Mouse (Mus musculus): ENCODE measurements around the gene Odf3l1. TPM values are rescaled to one million over a fixed set of nuclear protein-coding genes. Genes with fewer than 3 reads are reported as not detected.

The Odf3l1 gene
- 0.06 and 0.48 TPM in 2 replicates for polyA plus RNA-seq (2012; rRNA removed)

DNA sequence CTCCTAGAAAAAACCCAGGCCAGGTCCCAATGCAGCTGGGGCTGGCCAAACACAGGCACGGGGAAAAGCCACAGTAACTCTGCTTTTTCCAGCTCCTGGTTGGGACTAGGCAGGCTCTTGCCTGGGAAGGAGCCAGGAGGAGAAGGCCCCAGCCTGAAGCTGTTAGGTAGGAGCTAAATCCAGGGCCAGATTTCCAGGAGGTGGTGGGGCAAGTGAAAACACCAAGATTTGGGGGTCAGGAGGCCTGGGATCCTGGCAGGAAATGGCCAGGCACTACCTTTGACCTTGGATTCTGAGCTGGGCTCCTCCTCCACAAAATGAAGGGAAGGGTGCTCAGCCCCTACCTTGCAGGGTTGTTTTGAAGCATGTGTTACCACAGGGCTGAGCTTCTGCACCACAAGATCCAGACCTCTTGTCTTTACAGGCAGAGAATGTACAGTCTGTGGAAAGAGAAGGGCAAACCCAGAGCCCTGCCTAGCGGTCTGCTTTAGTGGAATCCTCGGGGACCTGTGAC lies at the start of gene Odf3l1:
Odf3l1 (minus strand) TSS at position 464 of the 514 bp plus-strand sequence.

DNA sequence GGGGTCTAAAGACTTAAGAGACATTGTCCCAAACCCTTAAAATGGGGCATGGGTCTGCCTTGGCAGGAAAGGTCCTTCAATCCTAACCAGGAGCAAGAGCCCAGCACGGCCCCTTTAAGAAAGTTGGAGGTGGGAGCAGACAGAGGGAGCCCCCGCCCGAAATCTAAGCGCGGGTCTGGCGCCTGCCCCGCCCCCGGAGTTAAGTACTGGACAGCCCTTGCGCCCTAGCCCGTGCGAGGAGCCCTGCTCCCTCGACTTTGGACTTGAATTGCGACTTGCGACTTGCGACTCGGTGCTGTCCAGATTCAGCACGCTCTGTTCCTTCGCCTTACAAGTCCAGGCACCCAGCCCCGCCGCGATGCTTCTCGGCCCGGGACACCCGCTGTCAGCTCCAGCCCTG lies 353 bp upstream of the Odf3l1 start, which contains the start of gene Cspg4:
Cspg4 (plus strand) TSS at position 202 of the 400 bp plus-strand sequence.

Other genes with a start within 250 kb of the Odf3l1 start
- 104 and 119 TPM in 2 replicates for gene Lingo1, start 68.2 kb downstream of the Odf3l1 start, polyA plus RNA-seq (2012; rRNA removed)
- 4.4 and 14.3 TPM in 2 replicates for gene Cspg4, start 354 bp upstream of the Odf3l1 start, polyA plus RNA-seq (2012; rRNA removed)
- 3.4 and 4.2 TPM in 2 replicates for gene Snx33, start 63.7 kb upstream of the Odf3l1 start, polyA plus RNA-seq (2012; rRNA removed)
- 140 and 156 TPM in 2 replicates for gene Imp3, start 72.8 kb upstream of the Odf3l1 start, polyA plus RNA-seq (2012; rRNA removed)
- gene Snupn, start 86.2 kb upstream of the Odf3l1 start, polyA plus RNA-seq (2012; rRNA removed), result 15.6 and 18.2 TPM in 2 replicates
- gene Ptpn9, start 130.2 kb upstream of the Odf3l1 start, polyA plus RNA-seq (2012; rRNA removed), result 39.2 and 39.8 TPM in 2 replicates
- 64.2 and 70.6 TPM in 2 replicates for gene Sin3a, start 207.4 kb upstream of the Odf3l1 start, polyA plus RNA-seq (2012; rRNA removed)

Data from central nervous system, embryonic 14 days (tissue).